8 mouse cellular contexts compared by ENCODE assay signal in genomic region chr1:136415756-136416126, GRCm38 (mm10). TPM values are rescaled to one million over a fixed set of nuclear protein-coding genes. Genes with fewer than 3 reads are reported as not detected.
DNase-seq lines count a peak whose midpoint lies in the region; ATAC-seq and TF ChIP-seq lines count a peak whose summit lies in the region.

No protein-coding gene starts in this region.

- H3K4me1 ChIP-seq in heart, embryonic 16.5 days (ENCODE audit: control insufficient read depth, insufficient read depth, low read length), result no peaks in the 10 kb centered on the region
- peaks cover 3% of the 10 kb centered on the region for H3K4me1 ChIP-seq in bone marrow, adult 2 months (ENCODE audit: control insufficient read depth, insufficient read depth, low read length)
- peaks cover 10% of the 10 kb centered on the region for H3K4me1 ChIP-seq in hindbrain, embryonic 12.5 days
- peaks cover 4% of the 10 kb centered on the region; the same call in 1 of the 2 replicates for H3K4me1 ChIP-seq in midbrain, embryonic 12.5 days

- peak overlapping the region; percentile 98; the same call in 1 of the 2 replicates for H3K27ac ChIP-seq in heart, embryonic 16.5 days (ENCODE audit: low read length)
- no peak overlapping the region for H3K27ac ChIP-seq in bone marrow, adult 2 months (ENCODE audit: control insufficient read depth, insufficient read depth, low read depth, low read length, poor library complexity)
- H3K27ac ChIP-seq in hindbrain, embryonic 12.5 days, result no peak overlapping the region
- H3K27ac ChIP-seq in midbrain, embryonic 12.5 days (replicated peaks), result no peak overlapping the region

- TF ChIP-seq CTCF in bone marrow, adult 2 months (IDR thresholded peaks at IDR 0.05; ENCODE audit: control insufficient read depth, insufficient read depth, low read length), result no peak

- H3K9me3 ChIP-seq in heart, embryonic 16.5 days (replicated peaks; ENCODE audit: control insufficient read depth, low read length), result no peaks in the 10 kb centered on the region
- H3K9me3 ChIP-seq in hindbrain, embryonic 12.5 days (replicated peaks), result no peaks in the 10 kb centered on the region
- H3K9me3 ChIP-seq in midbrain, embryonic 12.5 days, result no peaks in the 10 kb centered on the region

- no peaks in the 10 kb centered on the region; the same call in 1 of the 2 replicates for H3K36me3 ChIP-seq in heart, embryonic 16.5 days (ENCODE audit: control insufficient read depth, insufficient read depth)
- H3K36me3 ChIP-seq in hindbrain, embryonic 12.5 days, result peaks cover 8% of the 10 kb centered on the region
- peaks cover 10% of the 10 kb centered on the region; the same call in 1 of the 2 replicates for H3K36me3 ChIP-seq in midbrain, embryonic 12.5 days

- H3K9ac ChIP-seq in heart, embryonic 16.5 days (ENCODE audit: low read length), result peak overlapping the region; percentile 87
- H3K9ac ChIP-seq in hindbrain, embryonic 12.5 days, result no peak overlapping the region
- H3K9ac ChIP-seq in midbrain, embryonic 12.5 days (replicated peaks), result no peak overlapping the region

- no peak for TF ChIP-seq POLR2A in bone marrow, adult 2 months (IDR thresholded peaks at IDR 0.05; ENCODE audit: borderline replicate concordance, control insufficient read depth, low read depth, low read length)

- no peak for ATAC-seq in heart, embryonic 16.5 days (replicated peaks; ENCODE audit: extremely low read depth, insufficient read depth, low FRiP score)
- no peak for ATAC-seq in hindbrain, embryonic 12.5 days (ENCODE audit: low FRiP score)
- ATAC-seq in midbrain, embryonic 12.5 days (ENCODE audit: low FRiP score, low read depth), result no peak
- ATAC-seq in megakaryocyte-erythroid progenitor cell, adult 5-6 weeks (replicated peaks; ENCODE audit: low FRiP score, low TSS enrichment, poor library complexity, severe bottlenecking), result no peak

- 40% methylated on average over 2 of the region's 2 CpGs for WGBS in heart, embryonic 16.5 days
- 46% methylated on average over 2 of the region's 2 CpGs for WGBS in bone marrow, adult 2 months
- 49% methylated on average over 2 of the region's 2 CpGs for WGBS in hindbrain, embryonic 12.5 days
- 45% methylated on average over 2 of the region's 2 CpGs for WGBS in midbrain, embryonic 12.5 days

- no peaks in the 10 kb centered on the region for H3K27me3 ChIP-seq in heart, embryonic 16.5 days (ENCODE audit: control insufficient read depth, insufficient read depth, low read length)
- H3K27me3 ChIP-seq in hindbrain, embryonic 12.5 days, result no peaks in the 10 kb centered on the region
- H3K27me3 ChIP-seq in midbrain, embryonic 12.5 days, result no peaks in the 10 kb centered on the region

- no peak for DNase-seq in heart, adult 11 months
- no peak for DNase-seq in layer of hippocampus, adult 9-10 months (ENCODE audit: low spot score)
- DNase-seq in testis, postnatal 10 days (ENCODE audit: low spot score), result no peak

- H3K4me2 ChIP-seq in heart, embryonic 16.5 days (ENCODE audit: low read depth, low read length), result peak overlapping the region; percentile 68
- peak overlapping the region; percentile 51 for H3K4me2 ChIP-seq in hindbrain, embryonic 12.5 days (replicated peaks)
- H3K4me2 ChIP-seq in midbrain, embryonic 12.5 days (replicated peaks), result peak overlapping the region; percentile 47

- peak overlapping the region; percentile 71 for H3K4me3 ChIP-seq in heart, embryonic 16.5 days (ENCODE audit: low read length)
- H3K4me3 ChIP-seq in bone marrow, adult 2 months (replicated peaks; ENCODE audit: control insufficient read depth, low read depth, low read length), result peak overlapping the region; percentile 89
- peak overlapping the region; percentile 81 for H3K4me3 ChIP-seq in hindbrain, embryonic 12.5 days
- peak overlapping the region; percentile 80 for H3K4me3 ChIP-seq in midbrain, embryonic 12.5 days

RNA-seq across cellular contexts. Expression of gene Ddx59, which starts 0.7 kb away (rescaled TPM):
- 12.7 TPM in 2 replicates for polyA plus RNA-seq in heart, embryonic 16.5 days (2015; fragmentation: Nextera tagmentation; extraction: Ambion mirVana)
- polyA plus RNA-seq in bone marrow, adult 2 months (2011; ENCODE audit: insufficient read depth, insufficient read length, low replicate concordance, missing spikeins), result 2.8 and 3.9 TPM in 2 replicates
- 17.5 and 18.2 TPM in 2 replicates for polyA plus RNA-seq in hindbrain, embryonic 12.5 days (2016; fragmentation: Nextera tagmentation; extraction: Ambion mirVana)
- 17.9 and 19.2 TPM in 2 replicates for polyA plus RNA-seq in midbrain, embryonic 12.5 days (2016; fragmentation: Nextera tagmentation; extraction: Ambion mirVana)
- total RNA-seq in megakaryocyte-erythroid progenitor cell, adult 5-6 weeks (2014; fragmentation: Nextera tagmentation), result 11.7 and 17.2 TPM in 2 replicates
- total RNA-seq in megakaryocyte-erythroid progenitor cell, adult 5-6 weeks (2017), result 16.6 and 17.2 TPM in 2 replicates

RNA-seq across cellular contexts. Expression of gene Kif14, which starts 50.4 kb away (rescaled TPM):
- polyA plus RNA-seq in heart, embryonic 16.5 days (2015; fragmentation: Nextera tagmentation; extraction: Ambion mirVana), result 2.9 and 4.1 TPM in 2 replicates
- polyA plus RNA-seq in bone marrow, adult 2 months (2011; ENCODE audit: insufficient read depth, insufficient read length, low replicate concordance, missing spikeins), result 12.3 and 15.0 TPM in 2 replicates
- polyA plus RNA-seq in hindbrain, embryonic 12.5 days (2016; fragmentation: Nextera tagmentation; extraction: Ambion mirVana), result 5.3 and 6.4 TPM in 2 replicates
- polyA plus RNA-seq in midbrain, embryonic 12.5 days (2016; fragmentation: Nextera tagmentation; extraction: Ambion mirVana), result 6.8 and 7.7 TPM in 2 replicates
- 16.2 and 19.3 TPM in 2 replicates for total RNA-seq in megakaryocyte-erythroid progenitor cell, adult 5-6 weeks (2014; fragmentation: Nextera tagmentation)
- total RNA-seq in megakaryocyte-erythroid progenitor cell, adult 5-6 weeks (2017), result 16.5 and 17.5 TPM in 2 replicates
